7 mouse cellular contexts compared by ENCODE assay signal in the genomic region with DNA sequence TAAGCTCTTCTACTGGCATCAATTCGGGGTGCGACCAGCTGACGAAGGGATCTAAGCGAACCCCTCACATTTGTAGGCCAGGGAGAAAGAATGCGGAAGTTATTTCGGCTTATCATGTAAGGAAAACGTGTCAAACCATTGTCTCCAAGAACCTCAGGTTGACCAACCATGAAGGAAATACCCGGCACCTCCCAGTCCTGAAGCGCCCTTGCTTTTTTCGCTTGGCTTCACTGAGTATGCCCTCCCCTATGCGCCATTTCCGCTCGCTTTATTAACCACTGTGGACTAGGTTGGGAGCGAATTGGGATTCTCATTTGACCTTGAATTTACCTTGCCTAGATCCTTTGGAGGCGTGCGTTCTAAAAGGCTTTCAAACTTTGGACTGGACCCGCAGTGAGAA. TPM values are rescaled to one million over a fixed set of nuclear protein-coding genes. Genes with fewer than 3 reads are reported as not detected.
DNase-seq lines count a peak whose midpoint lies in the region; ATAC-seq lines count a peak whose summit lies in the region.

No protein-coding gene starts in this region.

- peak overlapping the region; percentile 99 for H3K27ac ChIP-seq in brown adipose tissue, adult 24 weeks (replicated peaks; ENCODE audit: low read depth, low read length)
- H3K27ac ChIP-seq in lung, embryonic 16.5 days (ENCODE audit: low read length) = peak overlapping the region; percentile 95
- H3K27ac ChIP-seq in stomach, embryonic 16.5 days (ENCODE audit: low read length) = peak overlapping the region; percentile 94

- peak overlapping the region; percentile 57 for H3K4me2 ChIP-seq in lung, embryonic 16.5 days (ENCODE audit: low read depth, low read length)
- peak overlapping the region; percentile 51 for H3K4me2 ChIP-seq in stomach, embryonic 16.5 days (ENCODE audit: low read depth, low read length)

- ATAC-seq in lung, embryonic 16.5 days (ENCODE audit: low read depth) = peak; percentile 64
- peak; percentile 34 for ATAC-seq in stomach, embryonic 16.5 days (ENCODE audit: insufficient read depth, low FRiP score)

- peak; percentile 32 to 33 for DNase-seq in spleen, postnatal 36 days (ENCODE audit: low spot score in 2 of 2)
- no peak for DNase-seq in spleen, postnatal 4 days (ENCODE audit: low spot score in 2 of 2)
- DNase-seq in forelimb bud, embryonic 11.5 days (ENCODE audit: low read depth, low spot score) = peak; percentile 39
- peak; percentile 69 to 80 for DNase-seq in kidney, adult 8-10 months

- H3K27me3 ChIP-seq in lung, embryonic 16.5 days (ENCODE audit: control insufficient read depth, insufficient read depth, low read depth, low read length) = no peaks in the 10 kb centered on the region
- no peaks in the 10 kb centered on the region for H3K27me3 ChIP-seq in stomach, embryonic 16.5 days (ENCODE audit: control insufficient read depth, insufficient read depth, low read length)

- peak overlapping the region; percentile 78 for H3K9ac ChIP-seq in lung, embryonic 16.5 days (ENCODE audit: low read length)
- peak overlapping the region; percentile 76 for H3K9ac ChIP-seq in stomach, embryonic 16.5 days (ENCODE audit: low read length)

- WGBS in lung, embryonic 16.5 days = 21% methylated on average over 17 of the region's 17 CpGs
- 18% methylated on average over 17 of the region's 17 CpGs for WGBS in stomach, embryonic 16.5 days

- peak overlapping the region; percentile 67 for H3K4me3 ChIP-seq in brown adipose tissue, adult 24 weeks (ENCODE audit: insufficient read depth, low read depth, low read length)
- H3K4me3 ChIP-seq in lung, embryonic 16.5 days (ENCODE audit: low read length) = peak overlapping the region; percentile 60
- peak overlapping the region; percentile 57 for H3K4me3 ChIP-seq in stomach, embryonic 16.5 days (replicated peaks; ENCODE audit: low read length)

- no peaks in the 10 kb centered on the region for H3K36me3 ChIP-seq in lung, embryonic 16.5 days (ENCODE audit: control insufficient read depth, insufficient read depth, low read length)
- no peaks in the 10 kb centered on the region for H3K36me3 ChIP-seq in stomach, embryonic 16.5 days (ENCODE audit: control insufficient read depth, insufficient read depth, low read length)

- peaks cover 4% of the 10 kb centered on the region; the same call in 1 of the 2 replicates for H3K4me1 ChIP-seq in brown adipose tissue, adult 24 weeks (ENCODE audit: control insufficient read depth, insufficient read depth, insufficient read length, low read length)
- H3K4me1 ChIP-seq in lung, embryonic 16.5 days (replicated peaks; ENCODE audit: control insufficient read depth, insufficient read depth, low read length) = no peaks in the 10 kb centered on the region
- H3K4me1 ChIP-seq in stomach, embryonic 16.5 days (ENCODE audit: control insufficient read depth, insufficient read depth, low read length) = no peaks in the 10 kb centered on the region

- H3K9me3 ChIP-seq in lung, embryonic 16.5 days (ENCODE audit: control insufficient read depth, low read length) = no peaks in the 10 kb centered on the region
- H3K9me3 ChIP-seq in stomach, embryonic 16.5 days (replicated peaks; ENCODE audit: control insufficient read depth, low read length) = no peaks in the 10 kb centered on the region

RNA-seq across cellular contexts. Expression of a gene that starts 0.5 kb away (rescaled TPM):
- 44.7 and 50.1 TPM in 2 replicates for polyA plus RNA-seq in brown adipose tissue, adult 24 weeks (2012; ENCODE audit: insufficient read depth, insufficient read length, missing spikeins)
- polyA plus RNA-seq in lung, embryonic 16.5 days (2015; fragmentation: Nextera tagmentation; extraction: Ambion mirVana) = 15.8 and 16.9 TPM in 2 replicates
- polyA plus RNA-seq in stomach, embryonic 16.5 days (2015; fragmentation: Nextera tagmentation; extraction: Ambion mirVana) = 21.1 and 22.1 TPM in 2 replicates

Comparison
In these comparisons a context has a peak if more than half of its experiments do, and no peak if none do; other contexts are left out.
1. DNase-seq: peak in spleen, postnatal 36 days (2 of 2), forelimb bud, embryonic 11.5 days (single experiment) and kidney, adult 8-10 months (2 of 2); none in spleen, postnatal 4 days (0 of 2).
2. Peak in every context shown above with its lines, with median percentiles within 50 percentile points of each other: H3K27ac ChIP-seq and H3K4me3 ChIP-seq.